Mouse (Mus musculus) stomach, embryonic 15.5 days (tissue): ENCODE data around the gene Zfp574. TPM values are rescaled to one million over a fixed set of nuclear protein-coding genes. Genes with fewer than 3 reads are reported as not detected.

Experiments used
- ATAC-seq: fragments of 200-750 bp; cut with Nextera tagmentation; 2 replicates; pipeline ENCODE4 v1.8.0; 2017; ENCODE audit warnings: low read depth, moderate number of reproducible peaks, moderate TSS enrichment; ENCODE audit not compliant: insufficient read depth, low FRiP score
- H3K27ac ChIP-seq: fragments of 300-500 bp; sonication (generic); 2 replicates; pipeline ENCODE4 v1.5.1; 2015; ENCODE audit warnings: mild to moderate bottlenecking, inconsistent platforms
- H3K27me3 ChIP-seq: fragments of 300-500 bp; sonication (generic); replicated peaks from 2 replicates; pipeline ENCODE4 v1.6.1; 2015; ENCODE audit warnings: inconsistent platforms
- H3K36me3 ChIP-seq: fragments of 300-500 bp; sonication (generic); 2 replicates; pipeline ENCODE4 v1.6.1; 2015; ENCODE audit warnings: inconsistent platforms
- H3K4me1 ChIP-seq: fragments of 300-500 bp; sonication (generic); 2 replicates; pipeline ENCODE4 v1.6.1; 2015; ENCODE audit warnings: inconsistent platforms
- H3K4me2 ChIP-seq: fragments of 300-500 bp; sonication (generic); 2 replicates; pipeline ENCODE4 v1.6.1; 2015; ENCODE audit warnings: mild to moderate bottlenecking, inconsistent platforms
- H3K4me3 ChIP-seq: fragments of 300-500 bp; sonication (generic); replicated peaks from 2 replicates; pipeline ENCODE4 v1.5.1; 2015; ENCODE audit warnings: inconsistent platforms
- H3K9ac ChIP-seq: fragments of 300-500 bp; sonication (generic); 2 replicates; pipeline ENCODE4 v1.6.1; 2015; ENCODE audit warnings: inconsistent platforms
- H3K9me3 ChIP-seq: fragments of 300-500 bp; sonication (generic); 2 replicates; pipeline ENCODE4 v1.6.1; 2016; ENCODE audit warnings: inconsistent platforms
- WGBS: fragments of 180-500 bp; shearing (Covaris S2); methylation state at CpG from one replicate; pipeline ENCODE4 v1.1.7; 2015; 5-methylcytosine and 5-hydroxymethylcytosine counted together
- polyA plus RNA-seq: library from polyadenylated mRNA; unstranded; fragments of >200 nt; fragmentation: Nextera tagmentation; extraction: Ambion mirVana; gene quantifications from 2 replicates; pipeline ENCODE4 v1.2.1, GENCODE M21; 2015

Gene Zfp574
- polyA plus RNA-seq, 1 experiment from 2014 or later = 26.7 TPM

GRCm38 (mm10) chr7:25098169-25098568 is 25.8 kb downstream of the Zfp574 start:
- no peak overlapping the region for H3K27ac ChIP-seq
- 68% methylated on average over 3 of the region's 3 CpGs for WGBS
- H3K4me2 ChIP-seq = no peak overlapping the region
- no peaks in the 10 kb centered on the region; the same call in 1 of the 2 replicates for H3K4me1 ChIP-seq
- no peaks in the 10 kb centered on the region for H3K36me3 ChIP-seq
- no peaks in the 10 kb centered on the region for H3K27me3 ChIP-seq
- no peak overlapping the region for H3K9ac ChIP-seq
- H3K9me3 ChIP-seq = no peaks in the 10 kb centered on the region
- H3K4me3 ChIP-seq = no peak overlapping the region
- no peak for ATAC-seq

- peak; percentile 40; the same call in 1 of the 2 replicates for ATAC-seq
- no peak overlapping the region for H3K4me3 ChIP-seq
- no peak overlapping the region for H3K4me2 ChIP-seq
- 51% methylated on average over 4 of the region's 4 CpGs for WGBS
- H3K27me3 ChIP-seq = no peaks in the 10 kb centered on the region
- no peaks in the 10 kb centered on the region for H3K36me3 ChIP-seq
- H3K27ac ChIP-seq = no peak overlapping the region
- H3K9me3 ChIP-seq = no peaks in the 10 kb centered on the region
- no peaks in the 10 kb centered on the region for H3K4me1 ChIP-seq
- no peak overlapping the region for H3K9ac ChIP-seq
Observed at GRCm38 (mm10) chr7:25099581-25099980, 27.2 kb downstream of the Zfp574 start.

- H3K27ac ChIP-seq = no peak overlapping the region
- H3K36me3 ChIP-seq = no peaks in the 10 kb centered on the region
- H3K9me3 ChIP-seq = no peaks in the 10 kb centered on the region
- H3K27me3 ChIP-seq = no peaks in the 10 kb centered on the region
- H3K9ac ChIP-seq = no peak overlapping the region
- ATAC-seq = no peak
- no peak overlapping the region for H3K4me3 ChIP-seq
- H3K4me1 ChIP-seq = no peaks in the 10 kb centered on the region
- H3K4me2 ChIP-seq = no peak overlapping the region
- 23% methylated on average over 17 of the region's 17 CpGs for WGBS
Observed at GRCm38 (mm10) chr7:25105411-25106160, 33.2 kb downstream of the Zfp574 start.

- H3K4me2 ChIP-seq = no peak overlapping the region
- no peak overlapping the region for H3K27ac ChIP-seq
- H3K4me1 ChIP-seq = no peaks in the 10 kb centered on the region
- no peak overlapping the region for H3K9ac ChIP-seq
- no peaks in the 10 kb centered on the region for H3K27me3 ChIP-seq
- no peak overlapping the region for H3K4me3 ChIP-seq
- ATAC-seq = no peak
- no peaks in the 10 kb centered on the region for H3K36me3 ChIP-seq
- 45% methylated on average over 16 of the region's 17 CpGs for WGBS
- H3K9me3 ChIP-seq = no peaks in the 10 kb centered on the region
Observed at GRCm38 (mm10) chr7:25106790-25107502, 34.6 kb downstream of the Zfp574 start.

- no peak overlapping the region for H3K27ac ChIP-seq
- H3K27me3 ChIP-seq = no peaks in the 10 kb centered on the region
- ATAC-seq = no peak
- 74% methylated on average over 12 of the region's 12 CpGs for WGBS
- no peaks in the 10 kb centered on the region for H3K9me3 ChIP-seq
- no peak overlapping the region for H3K9ac ChIP-seq
- H3K36me3 ChIP-seq = no peaks in the 10 kb centered on the region
- no peak overlapping the region for H3K4me2 ChIP-seq
- H3K4me1 ChIP-seq = no peaks in the 10 kb centered on the region
- no peak overlapping the region for H3K4me3 ChIP-seq
Observed at GRCm38 (mm10) chr7:25109355-25109754, 37.0 kb downstream of the Zfp574 start.

- no peaks in the 10 kb centered on the region for H3K36me3 ChIP-seq
Observed at GRCm38 (mm10) chr7:25110336-25110735, 38.0 kb downstream of the Zfp574 start.

GRCm38 (mm10) chr7:25112178-25112955 is 40.0 kb downstream of the Zfp574 start:
- Histone ChIP-seq H3K4me3 (no peak overlapping the region), H3K9me3 (no peaks in the 10 kb centered on the region), H3K4me1 (no peaks in the 10 kb centered on the region), H3K27ac (no peak overlapping the region), H3K36me3 (no peaks in the 10 kb centered on the region), H3K9ac (no peak overlapping the region), H3K27me3 (no peaks in the 10 kb centered on the region), H3K4me2 (no peak overlapping the region)
- no peak for ATAC-seq
- WGBS = 81% methylated on average over 17 of the region's 17 CpGs

More at GRCm38 (mm10) chr7:25110336-25110735, 38.0 kb downstream of the Zfp574 start:
- H3K9me3 ChIP-seq = no peaks in the 10 kb centered on the region
- no peak overlapping the region for H3K27ac ChIP-seq
- H3K4me3 ChIP-seq = no peak overlapping the region
- no peaks in the 10 kb centered on the region for H3K4me1 ChIP-seq
- no peak for ATAC-seq
- no peak overlapping the region for H3K4me2 ChIP-seq
- no peak overlapping the region for H3K9ac ChIP-seq
- H3K27me3 ChIP-seq = no peaks in the 10 kb centered on the region
- WGBS = 83% methylated on average over 9 of the region's 9 CpGs

GRCm38 (mm10) chr7:25112956-25113603 is 40.7 kb downstream of the Zfp574 start:
- no peak for ATAC-seq
- Histone ChIP-seq H3K4me2 (no peak overlapping the region), H3K9ac (no peak overlapping the region), H3K27me3 (no peaks in the 10 kb centered on the region), H3K4me3 (no peak overlapping the region), H3K4me1 (no peaks in the 10 kb centered on the region), H3K9me3 (no peaks in the 10 kb centered on the region), H3K27ac (no peak overlapping the region), H3K36me3 (no peaks in the 10 kb centered on the region)
- 83% methylated on average over 16 of the region's 16 CpGs for whole genome bisulfite sequencing

- Histone ChIP-seq H3K4me1 (no peaks in the 10 kb centered on the region), H3K36me3 (no peaks in the 10 kb centered on the region), H3K9me3 (no peaks in the 10 kb centered on the region), H3K27me3 (no peaks in the 10 kb centered on the region), H3K4me2 (no peak overlapping the region), H3K4me3 (no peak overlapping the region), H3K27ac (no peak overlapping the region), H3K9ac (no peak overlapping the region)
- no peak; the same call in 1 of the 2 replicates for ATAC-seq
- WGBS = 51% methylated on average over 15 of the region's 25 CpGs
Observed at GRCm38 (mm10) chr7:25120061-25120834, 47.9 kb downstream of the Zfp574 start.

GRCm38 (mm10) chr7:25121240-25121786 is 48.9 kb downstream of the Zfp574 start:
- ATAC-seq = no peak
- Histone ChIP-seq H3K9me3 (no peaks in the 10 kb centered on the region), H3K36me3 (no peaks in the 10 kb centered on the region), H3K4me2 (no peak overlapping the region), H3K27ac (no peak overlapping the region), H3K9ac (no peak overlapping the region), H3K4me3 (no peak overlapping the region), H3K4me1 (no peaks in the 10 kb centered on the region), H3K27me3 (no peaks in the 10 kb centered on the region)
- WGBS = 63% methylated on average over 13 of the region's 13 CpGs
